ENCODE assay signal across 9 mouse cellular contexts in genomic region chr5:45521601-45522000, GRCm38 (mm10). TPM values are rescaled to one million over a fixed set of nuclear protein-coding genes. Genes with fewer than 3 reads are reported as not detected.
DNase-seq lines count a peak whose midpoint lies in the region; ATAC-seq and TF ChIP-seq lines count a peak whose summit lies in the region.
"Had no signal": no experiment of that assay in that cellular context is flagged by ENCODE, and none has a peak within 500 bp of the region (broad histone marks: within the 10 kb centered on the region; RNA-seq: fewer than 3 reads in every experiment).

No protein-coding gene starts in this region.

- H3K27me3 ChIP-seq in CH12.LX (replicated peaks) = no peaks in the 10 kb centered on the region
- H3K27me3 ChIP-seq in hindbrain, embryonic 11.5 days (ENCODE audit: control insufficient read depth, insufficient read depth, low read length) = no peaks in the 10 kb centered on the region
- no peaks in the 10 kb centered on the region for H3K27me3 ChIP-seq in liver, embryonic 16.5 days (ENCODE audit: control insufficient read depth, insufficient read depth, low read depth, low read length)

- dilution Hi-C loops in CH12.LX (cut with MboI; ENCODE audit: extremely low pct_ligation_motif_present, extremely low pct_unique_long_range_greater_than_20kb, low sequenced_read_pairs) = no loop called here

- TF ChIP-seq CTCF in CH12.LX (conservative IDR thresholded peaks at IDR 0.05 in 1 of 2, IDR thresholded peaks at IDR 0.05 in 1 of 2; ENCODE audit: low read depth in 2 of 2, low read length in 2 of 2) = no peak

- H3K36me3 ChIP-seq in CH12.LX (replicated peaks in 1 of 2; ENCODE audit: control insufficient read depth in 1 of 2, insufficient read depth in 1 of 2, low read length in 1 of 2) = peaks cover 27 to 59% of the 10 kb centered on the region in 2 experiments
- peaks cover 6% of the 10 kb centered on the region; the same call in 1 of the 2 replicates for H3K36me3 ChIP-seq in hindbrain, embryonic 11.5 days (ENCODE audit: control insufficient read depth, insufficient read depth, low read length)
- peaks cover 13% of the 10 kb centered on the region for H3K36me3 ChIP-seq in liver, embryonic 16.5 days (ENCODE audit: control insufficient read depth, insufficient read depth)

- in situ Hi-C loops in CH12.LX (cut with MboI; ENCODE audit: low pct_ligation_motif_present, low pct_unique_long_range_greater_than_20kb, low sequenced_read_pairs) = no loop called here

- no peak for TF ChIP-seq RAD21 in CH12.LX (IDR thresholded peaks at IDR 0.05; ENCODE audit: low read depth, low read length)

- peak overlapping the region in 2 of 3 experiments; percentile 13 to 31 for H3K4me3 ChIP-seq in CH12.LX (replicated peaks in 1 of 3; ENCODE audit: low read depth in 2 of 3, low read length in 2 of 3, poor library complexity in 1 of 3)
- H3K4me3 ChIP-seq in hindbrain, embryonic 11.5 days (ENCODE audit: low read depth, low read length) = no peak overlapping the region
- H3K4me3 ChIP-seq in liver, embryonic 16.5 days (ENCODE audit: low read depth, low read length) = peak overlapping the region; percentile 97

- peaks cover 8 to 22% of the 10 kb centered on the region in 2 experiments for H3K4me1 ChIP-seq in CH12.LX (ENCODE audit: control insufficient read depth in 1 of 2, insufficient read depth in 2 of 2)
- H3K4me1 ChIP-seq in hindbrain, embryonic 11.5 days (replicated peaks; ENCODE audit: control insufficient read depth, insufficient read depth, low read length) = 0 out of 2 replicates have a peak, but pooled peaks cover 2% of the 10 kb centered on the region
- peaks cover 17% of the 10 kb centered on the region for H3K4me1 ChIP-seq in liver, embryonic 16.5 days (ENCODE audit: control insufficient read depth, low read depth, low read length)

- peaks cover 23% of the 10 kb centered on the region for H3K79me2 ChIP-seq in CH12.LX (replicated peaks; ENCODE audit: control insufficient read depth, extremely low read depth, insufficient read depth, poor library complexity, severe bottlenecking)

- peak overlapping the region; percentile 26; the same call in 1 of the 2 replicates for H3K9ac ChIP-seq in CH12.LX (ENCODE audit: insufficient read depth, low read depth)
- no peak overlapping the region for H3K9ac ChIP-seq in hindbrain, embryonic 11.5 days (ENCODE audit: low read depth, low read length)
- H3K9ac ChIP-seq in liver, embryonic 16.5 days (ENCODE audit: low read depth, low read length) = no peak overlapping the region

- 92% methylated on average over 6 of the region's 6 CpGs for WGBS in hindbrain, embryonic 11.5 days
- WGBS in liver, embryonic 16.5 days (ENCODE audit: insufficient replicate concordance) = 69% methylated on average over 6 of the region's 6 CpGs

- DNase-seq in cerebellum, postnatal 10 days = peak; percentile 22 to 26
- no peak for DNase-seq in cerebellum, adult 11-12 months
- DNase-seq in CH12.LX (ENCODE audit: extremely low read depth) = no peak
- DNase-seq in hindbrain, embryonic 11.5 days (ENCODE audit: low spot score) = no peak
- no peak for DNase-seq in ovary, adult 18-20 months (ENCODE audit: low spot score)
- DNase-seq in frontal cortex, postnatal 10 days (ENCODE audit: low spot score in 2 of 2) = no peak

- H3K9me3 ChIP-seq in CH12.LX (replicated peaks; ENCODE audit: low read length) = no peaks in the 10 kb centered on the region
- H3K9me3 ChIP-seq in hindbrain, embryonic 11.5 days (ENCODE audit: control insufficient read depth, low read length) = no peaks in the 10 kb centered on the region
- H3K9me3 ChIP-seq in liver, embryonic 16.5 days (replicated peaks; ENCODE audit: control insufficient read depth, low read length) = no peaks in the 10 kb centered on the region

- TF ChIP-seq POLR2A in CH12.LX (IDR thresholded peaks at IDR 0.05; ENCODE audit: low read depth, low read length) = no peak

- ATAC-seq in hindbrain, embryonic 11.5 days (ENCODE audit: low FRiP score) = no peak
- no peak for ATAC-seq in liver, embryonic 16.5 days (ENCODE audit: low read depth)
- no peak for ATAC-seq in monocyte, adult 5-6 weeks (replicated peaks; ENCODE audit: insufficient number of reproducible peaks, low FRiP score, low TSS enrichment, poor library complexity, severe bottlenecking)
- ATAC-seq: activated CD4-positive, CD25-positive, alpha-beta regulatory T cell, adult 4 months had no signal

- peak overlapping the region; percentile 83 for H3K4me2 ChIP-seq in CH12.LX (ENCODE audit: insufficient read depth, low read depth, poor library complexity, severe bottlenecking)
- H3K4me2 ChIP-seq in hindbrain, embryonic 11.5 days (replicated peaks; ENCODE audit: low read depth, low read length) = peak overlapping the region; percentile 59; the same call in 1 of the 2 replicates
- H3K4me2 ChIP-seq in liver, embryonic 16.5 days (ENCODE audit: low read depth, low read length) = peak overlapping the region; percentile 83

- no peak for TF ChIP-seq EP300 in CH12.LX (IDR thresholded peaks at IDR 0.05; ENCODE audit: low read length)

- no peak overlapping the region for H3K27ac ChIP-seq in CH12.LX (ENCODE audit: insufficient read depth, low read depth)
- H3K27ac ChIP-seq in hindbrain, embryonic 11.5 days (ENCODE audit: low read depth, low read length) = no peak overlapping the region
- H3K27ac ChIP-seq in liver, embryonic 16.5 days (ENCODE audit: low read length) = no peak overlapping the region

TF ChIP-seq in CH12.LX, 34 proteins besides CTCF, POLR2A, EP300 and RAD21:
- no peak for TF ChIP-seq MAZ (IDR thresholded peaks at IDR 0.05; ENCODE audit: low read depth, low read length)
- no peak for TF ChIP-seq UBTF (IDR thresholded peaks at IDR 0.05; ENCODE audit: low read depth, low read length)
- no peak for TF ChIP-seq HCFC1 (IDR thresholded peaks at IDR 0.05; ENCODE audit: low read depth, low read length)
- no peak for TF ChIP-seq IRF4 (IDR thresholded peaks at IDR 0.05; ENCODE audit: low read depth, low read length)
- no peak for TF ChIP-seq CHD1 (IDR thresholded peaks at IDR 0.05; ENCODE audit: low read depth, low read length)
- no peak for TF ChIP-seq MAFK (IDR thresholded peaks at IDR 0.05; ENCODE audit: insufficient replicate concordance, low read length)
- no peak for TF ChIP-seq CHD2 (IDR thresholded peaks at IDR 0.05; ENCODE audit: low read length)
- TF ChIP-seq USF1 (IDR thresholded peaks at IDR 0.05; ENCODE audit: low read depth, low read length) = no peak
- TF ChIP-seq SMC3 (IDR thresholded peaks at IDR 0.05; ENCODE audit: low read depth, low read length) = no peak
- TF ChIP-seq ELF1 (IDR thresholded peaks at IDR 0.05; ENCODE audit: low read depth, low read length) = no peak
TF ChIP-seq in CH12.LX: peak in this region for 0.

RNA-seq across cellular contexts. Expression of gene Med28, which starts 1.6 kb away (rescaled TPM):
- total RNA-seq in CH12.LX (2012; rRNA removed) = 103 and 106 TPM in 2 replicates
- 107 and 114 TPM in 2 replicates for total RNA-seq in CH12.LX (2014; rRNA removed)
- polyA plus RNA-seq in CH12.LX (2012; ENCODE audit: insufficient read length, low read depth) = 83.7 and 93.0 TPM in 2 replicates
- 292 and 294 TPM in 2 replicates for polyA plus RNA-seq in hindbrain, embryonic 11.5 days (2014; fragmentation: Nextera tagmentation; extraction: Ambion mirVana)
- polyA plus RNA-seq in liver, embryonic 16.5 days (2015; fragmentation: Nextera tagmentation; extraction: Ambion mirVana) = 73.1 and 79.3 TPM in 2 replicates
- 37.8 to 56.8 TPM (median 40.7 TPM) in 3 replicates for total RNA-seq in monocyte, adult 5-6 weeks (2017)

RNA-seq across cellular contexts. Expression of gene Lap3, which starts 28.4 kb away (rescaled TPM):
- 108 and 126 TPM in 2 replicates for total RNA-seq in CH12.LX (2012; rRNA removed)
- total RNA-seq in CH12.LX (2014; rRNA removed) = 130 and 146 TPM in 2 replicates
- 167 and 211 TPM in 2 replicates for polyA plus RNA-seq in CH12.LX (2012; ENCODE audit: insufficient read length, low read depth)
- 75.0 and 75.7 TPM in 2 replicates for polyA plus RNA-seq in hindbrain, embryonic 11.5 days (2014; fragmentation: Nextera tagmentation; extraction: Ambion mirVana)
- 39.1 and 39.2 TPM in 2 replicates for polyA plus RNA-seq in liver, embryonic 16.5 days (2015; fragmentation: Nextera tagmentation; extraction: Ambion mirVana)
- total RNA-seq in monocyte, adult 5-6 weeks (2017) = 10.0 to 18.0 TPM (median 13.1 TPM) in 3 replicates

Comparison
In these comparisons a context has a peak if more than half of its experiments do, and no peak if none do; other contexts are left out.
1. DNase-seq: peak in cerebellum, postnatal 10 days (2 of 2); none in cerebellum, adult 11-12 months (single experiment), CH12.LX (single experiment), hindbrain, embryonic 11.5 days (single experiment), ovary, adult 18-20 months (single experiment) and frontal cortex, postnatal 10 days (0 of 2).
2. Peak in every context shown above with its lines, with median percentiles within 50 percentile points of each other: H3K4me2 ChIP-seq.